Mouse (Mus musculus) limb, embryonic 13.5 days (tissue): ENCODE measurements around the gene Ccz1. TPM values are rescaled to one million over a fixed set of nuclear protein-coding genes. Genes with fewer than 3 reads are reported as not detected.
A peak's percentile ranks its signal among the peaks of the same experiment; 100 is the strongest.
"Not testable (repeated sequence)": the region's sequence is repeated elsewhere in the genome, so short reads cannot be mapped to it uniquely, and the experiment has no call there.

Experiments used
- ATAC-seq: fragments of 200-750 bp; cut with Nextera tagmentation; 2 replicates; pipeline ENCODE4 v1.8.0; 2017; ENCODE audit warnings: low read depth, moderate number of reproducible peaks, moderate TSS enrichment; ENCODE audit not compliant: low FRiP score
- H3K27ac ChIP-seq: fragments of 300-500 bp; sonication (generic); 2 replicates; pipeline ENCODE4 v1.5.1; 2015; ENCODE audit warnings: inconsistent platforms, mild to moderate bottlenecking, moderate library complexity
- H3K27me3 ChIP-seq: fragments of 300-500 bp; sonication (generic); 2 replicates; pipeline ENCODE4 v1.6.1; 2015; ENCODE audit warnings: mild to moderate bottlenecking, inconsistent platforms
- H3K36me3 ChIP-seq: fragments of 300-500 bp; sonication (generic); 2 replicates; pipeline ENCODE4 v1.6.1; 2015; ENCODE audit warnings: inconsistent platforms, mild to moderate bottlenecking, moderate library complexity
- H3K4me1 ChIP-seq: fragments of 300-500 bp; sonication (generic); 2 replicates; pipeline ENCODE4 v1.6.1; 2015; ENCODE audit warnings: inconsistent platforms
- H3K4me2 ChIP-seq: fragments of 300-500 bp; sonication (generic); replicated peaks from 2 replicates; pipeline ENCODE4 v1.6.1; 2015; ENCODE audit warnings: inconsistent platforms, mild to moderate bottlenecking, moderate library complexity
- H3K4me3 ChIP-seq: fragments of 300-500 bp; sonication (generic); 2 replicates; pipeline ENCODE4 v1.5.1; 2015; ENCODE audit warnings: moderate library complexity, mild to moderate bottlenecking, inconsistent platforms
- H3K9ac ChIP-seq: fragments of 300-500 bp; sonication (generic); 2 replicates; pipeline ENCODE4 v1.6.1; 2015; ENCODE audit warnings: mild to moderate bottlenecking, inconsistent platforms
- H3K9me3 ChIP-seq: fragments of 300-500 bp; sonication (generic); 2 replicates; pipeline ENCODE4 v1.6.1; 2016; ENCODE audit warnings: inconsistent platforms
- WGBS: fragments of 180-500 bp; shearing (Covaris S2); methylation state at CpG from one replicate; pipeline ENCODE4 v1.1.7; 2015; 5-methylcytosine and 5-hydroxymethylcytosine counted together
- polyA plus RNA-seq: library from polyadenylated mRNA; unstranded; fragments of >200 nt; fragmentation: Nextera tagmentation; extraction: Ambion mirVana; gene quantifications from 2 replicates; pipeline ENCODE4 v1.2.1, GENCODE M21; 2015

Ccz1 gene
- polyA plus RNA-seq, 1 experiment from 2014 or later = 84.5 TPM

DNA sequence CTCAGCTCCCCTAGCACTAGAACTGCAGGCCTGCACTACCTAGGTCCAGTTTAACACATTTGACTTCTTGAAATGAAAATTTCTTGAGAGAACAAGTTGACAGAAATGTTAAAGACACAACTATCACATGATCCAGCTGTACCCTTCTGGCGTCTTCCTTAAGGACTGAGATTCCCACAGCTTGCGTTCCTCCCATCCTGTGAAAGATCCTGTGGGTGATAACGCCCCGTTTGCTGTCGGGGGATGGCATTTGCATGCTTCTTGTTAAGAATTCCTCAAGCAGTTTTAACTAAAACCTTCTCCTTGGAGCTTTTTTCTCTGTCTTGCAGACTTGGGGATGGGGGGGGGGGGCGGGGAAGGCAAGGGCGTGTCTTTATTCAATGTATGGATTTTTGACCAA, 19.9 kb upstream of the Ccz1 start:
- no peak overlapping the region for H3K27ac ChIP-seq
- H3K9me3 ChIP-seq = no peaks in the 10 kb centered on the region
- no peak for ATAC-seq
- H3K4me1 ChIP-seq = no peaks in the 10 kb centered on the region
- no peak overlapping the region for H3K4me3 ChIP-seq
- no peaks in the 10 kb centered on the region for H3K27me3 ChIP-seq
- 82% methylated on average over 7 of the region's 7 CpGs for WGBS
- no peak overlapping the region for H3K4me2 ChIP-seq
- no peaks in the 10 kb centered on the region for H3K36me3 ChIP-seq
- no peak overlapping the region for H3K9ac ChIP-seq

GRCm38 (mm10) chr5:144032491-144032890, 17.8 kb upstream of the Ccz1 start:
- Histone ChIP-seq H3K36me3 (no peaks in the 10 kb centered on the region), H3K4me1 (no peaks in the 10 kb centered on the region), H3K9me3 (no peaks in the 10 kb centered on the region), H3K27me3 (no peaks in the 10 kb centered on the region), H3K9ac (no peak overlapping the region), H3K4me2 (no peak overlapping the region), H3K4me3 (no peak overlapping the region), H3K27ac (no peak overlapping the region)
- no peak for ATAC-seq
- WGBS = 83% methylated on average over 7 of the region's 7 CpGs

- Histone ChIP-seq H3K4me2 (no peak within 1 kb of the TSS), H3K27me3 (no peaks in the 10 kb centered on the region), H3K9ac (no peak within 1 kb of the TSS), H3K4me1 (no peaks in the 10 kb centered on the region), H3K9me3 (no peaks in the 10 kb centered on the region), H3K27ac (no peak within 1 kb of the TSS), H3K36me3 (no peaks in the 10 kb centered on the region), H3K4me3 (no peak within 1 kb of the TSS)
- 53% methylated on average over 11 of the region's 11 CpGs for WGBS
- ATAC-seq = no peak
These were observed 12.1 kb upstream of the Ccz1 start, which contains the start of gene Ocm for GRCm38 (mm10) chr5:144026620-144027263. Gene Ocm, minus strand, starts transcription at chr5:144026670.

DNA sequence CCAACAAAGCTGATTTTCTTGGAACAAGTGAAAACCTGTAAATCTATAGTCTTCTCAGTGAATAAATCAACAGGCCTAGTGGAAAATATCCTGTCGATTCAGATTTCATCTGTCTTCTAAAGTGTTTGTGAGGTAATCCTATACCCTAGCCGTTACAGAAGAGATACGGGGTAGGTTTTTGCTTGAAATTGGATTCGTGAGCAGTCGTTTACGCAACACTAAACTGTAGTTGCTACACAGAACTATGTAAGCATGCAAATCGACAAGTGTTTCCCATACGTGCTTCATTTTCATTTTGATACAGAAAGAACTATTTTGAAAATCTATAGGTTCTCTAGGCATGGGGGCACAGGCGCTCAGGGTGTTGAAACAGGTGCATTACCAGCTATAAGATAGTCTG, 1.2 kb upstream of the Ccz1 start:
- H3K9me3 ChIP-seq = no peaks in the 10 kb centered on the region
- H3K27ac ChIP-seq = no peak overlapping the region
- no peak overlapping the region for H3K4me3 ChIP-seq
- no peak overlapping the region for H3K4me2 ChIP-seq
- H3K4me1 ChIP-seq = peaks cover 4% of the 10 kb centered on the region; the same call in 1 of the 2 replicates
- H3K36me3 ChIP-seq = peaks cover 17% of the 10 kb centered on the region
- H3K9ac ChIP-seq = no peak overlapping the region
- WGBS = 86% methylated on average over 9 of the region's 9 CpGs
- no peaks in the 10 kb centered on the region for H3K27me3 ChIP-seq
- ATAC-seq = no peak

DNA sequence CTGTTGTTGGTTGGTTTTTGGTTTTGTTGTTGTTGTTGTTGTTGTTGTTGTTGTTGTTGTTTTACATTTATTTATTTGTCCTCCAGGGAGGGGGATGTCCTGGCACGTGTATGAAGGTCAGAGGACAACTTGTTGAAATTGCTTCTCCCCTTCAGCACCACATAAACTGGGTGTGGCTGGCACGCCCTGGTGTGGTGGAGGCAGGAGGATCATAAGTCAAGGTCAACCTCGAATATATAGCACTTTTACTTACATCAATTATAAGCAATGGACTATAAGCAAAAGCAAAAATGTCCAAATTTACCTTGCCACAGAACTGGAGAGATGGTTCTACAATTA, 604 bp upstream of the Ccz1 start:
- Histone ChIP-seq H3K4me1 (peaks cover 4% of the 10 kb centered on the region; the same call in 1 of the 2 replicates), H3K4me2 (peak overlapping the region; percentile 61), H3K27me3 (no peaks in the 10 kb centered on the region), H3K27ac (no peak overlapping the region), H3K4me3 (peak overlapping the region; percentile 94), H3K9ac (no peak overlapping the region), H3K9me3 (no peaks in the 10 kb centered on the region), H3K36me3 (peaks cover 23% of the 10 kb centered on the region)
- no peak for ATAC-seq
- 76% methylated on average over 3 of the region's 3 CpGs for WGBS

- ATAC-seq, H3K9me3 ChIP-seq, H3K27me3 ChIP-seq, H3K4me1 ChIP-seq, H3K27ac ChIP-seq: not testable (repeated sequence)
- 71% methylated on average over 13 of the region's 13 CpGs for WGBS
- Histone ChIP-seq H3K4me2 (peak overlapping the region; percentile 61), H3K9ac (peak overlapping the region; percentile 92), H3K36me3 (peaks cover 38% of the 10 kb centered on the region), H3K4me3 (peak overlapping the region; percentile 94)
These were observed 1.1 kb downstream of the Ccz1 start for GRCm38 (mm10) chr5:144013366-144014134.

GRCm38 (mm10) chr5:144002461-144003192, 12.1 kb downstream of the Ccz1 start:
- peaks cover 96% of the 10 kb centered on the region for H3K36me3 ChIP-seq
- ATAC-seq = no peak

GRCm38 (mm10) chr5:143999409-143999808, 15.3 kb downstream of the Ccz1 start:
- Histone ChIP-seq H3K4me2 (no peak overlapping the region), H3K27me3 (no peaks in the 10 kb centered on the region), H3K4me3 (no peak overlapping the region), H3K9me3 (peaks cover 6% of the 10 kb centered on the region; the same call in 1 of the 2 replicates), H3K9ac (no peak overlapping the region), H3K36me3 (peaks cover 99% of the 10 kb centered on the region), H3K4me1 (no peaks in the 10 kb centered on the region), H3K27ac (no peak overlapping the region)
- no peak for ATAC-seq
- WGBS = 86% methylated on average over 1 of the region's 1 CpGs

More at GRCm38 (mm10) chr5:144002461-144003192, 12.1 kb downstream of the Ccz1 start:
- WGBS = 95% methylated on average over 15 of the region's 15 CpGs
- Histone ChIP-seq H3K9ac (no peak overlapping the region), H3K9me3 (peaks cover 6% of the 10 kb centered on the region; the same call in 1 of the 2 replicates), H3K4me1 (no peaks in the 10 kb centered on the region), H3K27ac (no peak overlapping the region), H3K4me2 (no peak overlapping the region), H3K4me3 (no peak overlapping the region), H3K27me3 (no peaks in the 10 kb centered on the region)

DNA sequence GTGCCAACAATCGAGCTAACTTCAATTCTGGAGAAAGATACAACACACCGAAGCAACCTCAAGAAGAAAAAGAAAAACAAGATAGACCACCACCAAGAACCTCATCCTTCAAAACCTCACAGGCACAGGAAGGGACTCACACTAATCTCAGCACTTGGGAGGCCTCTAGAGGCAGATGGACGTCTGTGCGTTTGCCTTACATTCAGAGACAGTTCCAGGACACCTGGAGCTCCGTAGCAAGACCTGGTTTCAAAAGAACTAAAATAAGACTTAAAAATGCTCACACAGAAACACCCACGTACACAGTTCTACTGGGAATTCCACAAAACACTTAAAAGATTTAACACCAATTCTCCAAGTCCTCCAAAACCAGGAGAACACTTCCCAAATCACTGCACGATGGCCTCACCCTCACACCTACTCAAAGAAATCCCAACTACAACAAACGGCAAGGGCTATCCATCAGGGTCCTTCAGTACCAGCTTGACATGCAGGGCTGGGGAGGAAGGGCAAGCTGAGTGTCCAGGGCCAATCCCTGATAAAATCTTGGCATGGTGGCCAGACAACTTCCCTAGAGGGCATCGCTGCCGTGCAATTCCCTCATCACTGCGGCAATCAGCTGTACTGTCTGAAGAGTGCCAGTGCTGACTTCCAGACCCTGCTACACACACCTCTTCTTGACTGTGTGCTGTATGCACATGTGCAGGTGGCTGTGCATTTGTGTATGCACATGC, 19.9 kb downstream of the Ccz1 start:
- Histone ChIP-seq H3K4me1 (no peaks in the 10 kb centered on the region), H3K27me3 (no peaks in the 10 kb centered on the region), H3K9ac (no peak overlapping the region), H3K4me3 (no peak overlapping the region), H3K4me2 (no peak overlapping the region), H3K36me3 (peaks cover 99% of the 10 kb centered on the region), H3K27ac (no peak overlapping the region), H3K9me3 (peaks cover 3% of the 10 kb centered on the region; the same call in 1 of the 2 replicates)
- 69% methylated on average over 11 of the region's 11 CpGs for WGBS
- no peak for ATAC-seq

DNA sequence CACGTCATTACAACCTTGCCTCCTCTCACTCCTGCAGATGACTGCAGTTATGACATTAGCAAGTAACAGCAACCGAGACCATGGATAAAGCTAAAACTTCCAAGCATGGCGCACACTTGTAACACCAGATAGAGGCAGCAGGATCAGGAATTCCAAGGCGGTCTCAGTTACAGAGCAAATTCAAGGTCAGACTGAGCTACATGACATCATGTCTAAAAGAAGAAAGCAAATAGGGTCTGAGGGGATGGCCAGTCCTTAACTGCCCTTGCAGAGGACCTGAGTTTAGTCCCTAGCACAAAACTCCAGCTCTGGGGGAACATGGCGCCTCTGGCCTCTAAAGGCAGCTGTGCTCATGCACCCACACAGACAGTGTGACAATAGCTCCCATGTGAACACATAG, 20.8 kb downstream of the Ccz1 start:
- WGBS = 88% methylated on average over 5 of the region's 5 CpGs
- Histone ChIP-seq H3K36me3 (peaks cover 99% of the 10 kb centered on the region), H3K27me3 (no peaks in the 10 kb centered on the region), H3K4me2 (no peak overlapping the region), H3K27ac (no peak overlapping the region), H3K9ac (no peak overlapping the region), H3K9me3 (no peaks in the 10 kb centered on the region), H3K4me3 (no peak overlapping the region), H3K4me1 (no peaks in the 10 kb centered on the region)
- no peak for ATAC-seq

DNA sequence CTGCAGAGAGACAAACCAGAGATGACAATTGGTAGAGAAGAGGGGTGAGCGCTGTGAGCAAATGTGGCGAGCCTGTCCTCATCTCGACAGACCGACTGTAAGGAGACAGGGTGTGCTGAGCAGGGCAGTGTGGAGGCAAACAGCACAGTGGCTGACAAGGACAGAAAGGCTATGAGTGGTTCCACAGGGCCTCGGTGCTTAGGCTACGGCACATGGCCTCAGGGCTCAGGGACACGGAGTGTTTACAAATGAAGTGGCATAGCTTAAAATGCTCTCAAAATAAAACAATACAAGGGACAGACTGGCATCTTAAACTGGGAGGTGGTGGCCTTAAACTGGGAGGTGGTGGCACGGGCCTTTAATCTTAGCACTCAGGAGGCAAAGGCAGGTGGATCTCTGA, 21.4 kb downstream of the Ccz1 start:
- H3K4me3 ChIP-seq = no peak overlapping the region
- no peak for ATAC-seq
- H3K9ac ChIP-seq = no peak overlapping the region
- peaks cover 99% of the 10 kb centered on the region for H3K36me3 ChIP-seq
- WGBS = 90% methylated on average over 8 of the region's 8 CpGs
- no peak overlapping the region for H3K27ac ChIP-seq
- no peaks in the 10 kb centered on the region for H3K27me3 ChIP-seq
- H3K9me3 ChIP-seq = no peaks in the 10 kb centered on the region
- H3K4me1 ChIP-seq = no peaks in the 10 kb centered on the region
- no peak overlapping the region for H3K4me2 ChIP-seq

DNA sequence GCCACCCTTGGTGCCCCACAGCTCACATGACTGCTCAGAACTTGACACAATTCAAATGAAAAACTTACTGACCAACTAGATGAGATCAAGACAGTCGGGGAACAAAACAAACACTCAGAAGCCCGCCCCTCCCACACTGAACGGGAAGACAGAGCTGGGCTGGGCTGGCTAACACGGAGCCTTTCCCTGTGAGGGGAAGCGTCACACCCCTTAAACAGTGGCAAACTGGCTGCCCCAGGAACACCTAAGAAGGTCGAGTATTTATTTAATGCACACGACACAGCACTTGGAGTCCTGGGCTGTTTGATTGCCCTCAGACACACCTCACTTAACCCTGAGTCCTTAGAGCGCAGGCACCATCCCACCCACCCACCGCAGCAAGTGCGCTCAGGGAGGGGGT, 22.0 kb downstream of the Ccz1 start:
- peaks cover 99% of the 10 kb centered on the region for H3K36me3 ChIP-seq
- H3K27me3 ChIP-seq = no peaks in the 10 kb centered on the region
- ATAC-seq = no peak
- H3K9me3 ChIP-seq = no peaks in the 10 kb centered on the region
- no peak overlapping the region for H3K4me3 ChIP-seq
- H3K4me2 ChIP-seq = no peak overlapping the region
- H3K9ac ChIP-seq = no peak overlapping the region
- H3K4me1 ChIP-seq = no peaks in the 10 kb centered on the region
- no peak overlapping the region for H3K27ac ChIP-seq
- 92% methylated on average over 10 of the region's 10 CpGs for WGBS
